Mouse (Mus musculus): ENCODE measurements around the gene Bicral.

DNA sequence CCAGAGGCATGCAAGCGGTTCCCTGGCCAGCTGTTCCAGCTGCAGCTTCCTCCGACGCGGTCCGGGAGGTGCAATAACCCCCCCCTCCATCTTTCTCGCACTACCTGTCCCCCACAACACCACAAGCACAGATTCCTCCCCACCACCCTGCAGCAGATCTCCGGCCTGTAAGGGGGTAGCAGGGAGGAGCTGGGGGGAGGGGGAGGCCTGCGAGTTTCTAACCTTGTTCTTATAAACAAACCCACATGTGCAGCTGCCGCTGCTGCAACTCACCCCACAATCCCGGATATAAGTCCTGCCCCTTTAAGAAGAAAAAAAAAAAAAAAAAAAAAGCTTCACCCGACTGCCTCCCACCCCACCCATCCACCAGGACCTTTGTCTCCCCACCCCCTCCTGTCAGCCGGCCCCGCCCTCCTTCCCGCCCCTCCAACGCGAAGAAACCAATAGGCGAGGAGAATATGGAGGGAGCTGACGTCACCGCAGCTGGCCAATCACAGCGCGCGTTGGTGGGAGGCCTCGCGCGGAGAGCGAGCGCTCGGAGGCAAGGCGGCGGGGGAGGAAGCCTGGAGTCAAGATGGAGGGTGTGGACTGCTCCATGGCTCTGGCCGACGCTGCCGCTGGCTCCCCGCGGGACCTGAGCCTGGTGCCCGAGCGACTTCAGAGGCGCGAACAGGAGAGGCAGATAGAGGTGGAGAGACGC is 32.0 kb upstream of the Bicral start, which contains the start of gene Tbcc:
- TF ChIP-seq CTCF (conservative IDR thresholded peaks at IDR 0.05 in 1 of 2, IDR thresholded peaks at IDR 0.05 in 1 of 2; ENCODE audit: low read depth in 2 of 2, low read length in 2 of 2) (no peak), EP300 (IDR thresholded peaks at IDR 0.05; ENCODE audit: low read length) (0 out of 2 replicates have a peak, but pooled peaks have one; percentile 26), POLR2A (IDR thresholded peaks at IDR 0.05; ENCODE audit: low read depth, low read length) (peak; percentile 97), ZNF384 (IDR thresholded peaks at IDR 0.05; ENCODE audit: low read depth, low read length) (peak; percentile 99), MXI1 (IDR thresholded peaks at IDR 0.05; ENCODE audit: low read depth, low read length) (peak; percentile 97), POLR2AphosphoS2 (IDR thresholded peaks at IDR 0.05; ENCODE audit: low read depth, low read length) (peak; percentile 78; the same call in 1 of the 2 replicates), MAFK (IDR thresholded peaks at IDR 0.05; ENCODE audit: insufficient replicate concordance, low read length) (no peak), NELFE (IDR thresholded peaks at IDR 0.05; ENCODE audit: low read depth, low read length) (peak; percentile 94), MAX (IDR thresholded peaks at IDR 0.05; ENCODE audit: low read length) (peak; percentile 74), NRF1 (IDR thresholded peaks at IDR 0.05; ENCODE audit: low read depth, low read length) (no peak; the same call in 1 of the 2 replicates), MYC (IDR thresholded peaks at IDR 0.05; ENCODE audit: low read depth, low read length) (peak; percentile 83)
